In genomic region chr2:32846101-32846804, GRCm38 (mm10) we compare ENCODE assay signal across 8 mouse cellular contexts. TPM values are rescaled to one million over a fixed set of nuclear protein-coding genes. Genes with fewer than 3 reads are reported as not detected.
DNase-seq lines count a peak whose midpoint lies in the region; ATAC-seq and TF ChIP-seq lines count a peak whose summit lies in the region.

No protein-coding gene starts in this region.

- peaks cover 3% of the 10 kb centered on the region for H3K27me3 ChIP-seq in CH12.LX (replicated peaks)
- peaks cover 8% of the 10 kb centered on the region; the same call in 1 of the 2 replicates for H3K27me3 ChIP-seq in heart, embryonic 12.5 days (replicated peaks)
- H3K27me3 ChIP-seq in kidney, embryonic 15.5 days: peaks cover 5% of the 10 kb centered on the region
- peaks cover 11% of the 10 kb centered on the region; the same call in 1 of the 2 replicates for H3K27me3 ChIP-seq in liver, embryonic 12.5 days (replicated peaks)
- H3K27me3 ChIP-seq in myocyte (ENCODE audit: control insufficient read depth, insufficient read depth, insufficient read length): no peaks in the 10 kb centered on the region
- no peaks in the 10 kb centered on the region for H3K27me3 ChIP-seq in stomach, postnatal 0 days (ENCODE audit: control insufficient read depth, insufficient read depth, low read length)

- DNase-seq in CH12.LX (ENCODE audit: extremely low read depth): no peak
- peak; percentile 67 for DNase-seq in stomach, postnatal 0 days (ENCODE audit: low spot score)

- H3K4me2 ChIP-seq in CH12.LX (ENCODE audit: insufficient read depth, low read depth, poor library complexity, severe bottlenecking) (peak overlapping the region; percentile 98), myocyte (ENCODE audit: low read depth) (peak overlapping the region; percentile 85)
- H3K4me2 ChIP-seq in heart, embryonic 12.5 days: peak overlapping the region; percentile 93
- H3K4me2 ChIP-seq in kidney, embryonic 15.5 days: peak overlapping the region; percentile 93
- peak overlapping the region; percentile 98 for H3K4me2 ChIP-seq in liver, embryonic 12.5 days
- H3K4me2 ChIP-seq in stomach, postnatal 0 days (replicated peaks; ENCODE audit: low read depth): peak overlapping the region; percentile 88

- in situ Hi-C loops in CH12.LX (cut with MboI; ENCODE audit: low pct_ligation_motif_present, low pct_unique_long_range_greater_than_20kb, low sequenced_read_pairs): no loop called here

- H3K79me2 ChIP-seq in CH12.LX (replicated peaks; ENCODE audit: control insufficient read depth, extremely low read depth, insufficient read depth, poor library complexity, severe bottlenecking): no peaks in the 10 kb centered on the region
- H3K79me2 ChIP-seq in myocyte (ENCODE audit: control insufficient read depth, insufficient read depth): peaks cover 34% of the 10 kb centered on the region

- ATAC-seq in erythroblast, adult 5-6 weeks (replicated peaks; ENCODE audit: low FRiP score, poor library complexity, severe bottlenecking): peak; percentile 58
- ATAC-seq in heart, embryonic 12.5 days (ENCODE audit: insufficient number of reproducible peaks, low FRiP score): peak; percentile 62
- ATAC-seq in kidney, embryonic 15.5 days (replicated peaks; ENCODE audit: low FRiP score): peak; percentile 38; the same call in 1 of the 2 replicates
- ATAC-seq in liver, embryonic 12.5 days: no peak
- ATAC-seq in stomach, postnatal 0 days (ENCODE audit: low FRiP score, low TSS enrichment): peak; percentile 67

- no peak for TF ChIP-seq EP300 in CH12.LX (IDR thresholded peaks at IDR 0.05; ENCODE audit: low read length)
- no peak for TF ChIP-seq EP300 in stomach, postnatal 0 days (optimal IDR thresholded peaks at IDR 0.05)

- no peaks in the 10 kb centered on the region for H3K9me3 ChIP-seq in CH12.LX (replicated peaks; ENCODE audit: low read length)
- H3K9me3 ChIP-seq in heart, embryonic 12.5 days (replicated peaks): no peaks in the 10 kb centered on the region
- no peaks in the 10 kb centered on the region for H3K9me3 ChIP-seq in kidney, embryonic 15.5 days (replicated peaks)
- H3K9me3 ChIP-seq in liver, embryonic 12.5 days (replicated peaks): no peaks in the 10 kb centered on the region
- H3K9me3 ChIP-seq in stomach, postnatal 0 days (ENCODE audit: control insufficient read depth, low read length): no peaks in the 10 kb centered on the region

- H3K4me3 ChIP-seq in CH12.LX (replicated peaks in 1 of 3; ENCODE audit: low read depth in 2 of 3, low read length in 2 of 3, poor library complexity in 1 of 3) (peak overlapping the region; percentile 70 to 95 (median 74)), myocyte (peak overlapping the region; percentile 90)
- peak overlapping the region; percentile 70 for H3K4me3 ChIP-seq in bone marrow macrophage, adult 2 months (ENCODE audit: insufficient read depth, low read length)
- peak overlapping the region; percentile 86 for H3K4me3 ChIP-seq in heart, embryonic 12.5 days
- H3K4me3 ChIP-seq in kidney, embryonic 15.5 days (replicated peaks): peak overlapping the region; percentile 80
- H3K4me3 ChIP-seq in liver, embryonic 12.5 days: peak overlapping the region; percentile 75
- peak overlapping the region; percentile 73 for H3K4me3 ChIP-seq in stomach, postnatal 0 days (ENCODE audit: low read depth, low read length)

- dilution Hi-C loops in CH12.LX (cut with MboI; ENCODE audit: extremely low pct_ligation_motif_present, extremely low pct_unique_long_range_greater_than_20kb, low sequenced_read_pairs): no loop called here

- WGBS in heart, embryonic 12.5 days: under 1% methylated on average over 33 of the region's 33 CpGs
- under 1% methylated on average over 33 of the region's 33 CpGs for WGBS in kidney, embryonic 15.5 days
- under 1% methylated on average over 33 of the region's 33 CpGs for WGBS in liver, embryonic 12.5 days (ENCODE audit: insufficient replicate concordance)
- WGBS in stomach, postnatal 0 days: 2% methylated on average over 32 of the region's 33 CpGs

- H3K36me3 ChIP-seq in CH12.LX (replicated peaks in 1 of 2; ENCODE audit: control insufficient read depth in 1 of 2, insufficient read depth in 1 of 2, low read length in 1 of 2): peaks cover 0 to 6% of the 10 kb centered on the region in 2 experiments
- H3K36me3 ChIP-seq in heart, embryonic 12.5 days: 0 out of 2 replicates have a peak, but pooled peaks cover 3% of the 10 kb centered on the region
- H3K36me3 ChIP-seq in kidney, embryonic 15.5 days: no peaks in the 10 kb centered on the region
- H3K36me3 ChIP-seq in liver, embryonic 12.5 days: no peaks in the 10 kb centered on the region
- no peaks in the 10 kb centered on the region for H3K36me3 ChIP-seq in myocyte (ENCODE audit: control insufficient read depth, insufficient read depth)
- no peaks in the 10 kb centered on the region for H3K36me3 ChIP-seq in stomach, postnatal 0 days (ENCODE audit: control insufficient read depth, insufficient read depth, low read length)

- H3ac ChIP-seq in myocyte (ENCODE audit: control insufficient read depth, insufficient read length): peak overlapping the region; percentile 29

- TF ChIP-seq POLR2A in CH12.LX (IDR thresholded peaks at IDR 0.05; ENCODE audit: low read depth, low read length) (no peak), myocyte (IDR thresholded peaks at IDR 0.05; ENCODE audit: insufficient read length, low read depth) (peak; percentile 36)
- no peak for TF ChIP-seq POLR2A in bone marrow macrophage, adult 2 months (IDR thresholded peaks at IDR 0.05; ENCODE audit: borderline replicate concordance, low read depth, low read length)

- no peak for TF ChIP-seq RAD21 in CH12.LX (IDR thresholded peaks at IDR 0.05; ENCODE audit: low read depth, low read length)

- H3K4me1 ChIP-seq in CH12.LX (ENCODE audit: control insufficient read depth in 1 of 2, insufficient read depth in 2 of 2): peaks cover 0 to 20% of the 10 kb centered on the region in 2 experiments; a peak in 2 of 4 replicates
- H3K4me1 ChIP-seq in bone marrow macrophage, adult 2 months (ENCODE audit: control insufficient read depth, insufficient read depth, low read length): peaks cover 4% of the 10 kb centered on the region
- peaks cover 16% of the 10 kb centered on the region for H3K4me1 ChIP-seq in heart, embryonic 12.5 days (replicated peaks)
- peaks cover 10% of the 10 kb centered on the region; the same call in 1 of the 2 replicates for H3K4me1 ChIP-seq in kidney, embryonic 15.5 days
- H3K4me1 ChIP-seq in liver, embryonic 12.5 days: peaks cover 26% of the 10 kb centered on the region
- no peaks in the 10 kb centered on the region for H3K4me1 ChIP-seq in stomach, postnatal 0 days (replicated peaks; ENCODE audit: control insufficient read depth, insufficient read depth)

- TF ChIP-seq CTCF in CH12.LX (conservative IDR thresholded peaks at IDR 0.05 in 1 of 2, IDR thresholded peaks at IDR 0.05 in 1 of 2; ENCODE audit: low read depth in 2 of 2, low read length in 2 of 2): no peak
- TF ChIP-seq CTCF in bone marrow macrophage, adult 2 months (IDR thresholded peaks at IDR 0.05; ENCODE audit: low read depth, low read length): no peak
- TF ChIP-seq CTCF in stomach, postnatal 0 days (IDR thresholded peaks at IDR 0.05; ENCODE audit: low read depth): 0 out of 2 replicates have a peak, but pooled peaks have one; percentile 16

- H3K9ac ChIP-seq in CH12.LX (ENCODE audit: insufficient read depth, low read depth): peak overlapping the region; percentile 48
- H3K9ac ChIP-seq in heart, embryonic 12.5 days: peak overlapping the region; percentile 86
- H3K9ac ChIP-seq in kidney, embryonic 15.5 days: peak overlapping the region; percentile 62
- H3K9ac ChIP-seq in liver, embryonic 12.5 days: peak overlapping the region; percentile 75
- H3K9ac ChIP-seq in stomach, postnatal 0 days (ENCODE audit: low read length): peak overlapping the region; percentile 73

- no peak overlapping the region for H3K27ac ChIP-seq in CH12.LX (ENCODE audit: insufficient read depth, low read depth)
- peak overlapping the region; percentile 33 for H3K27ac ChIP-seq in bone marrow macrophage, adult 2 months (ENCODE audit: insufficient read depth, low read depth, low read length)
- H3K27ac ChIP-seq in heart, embryonic 12.5 days (ENCODE audit: poor library complexity, severe bottlenecking): peak overlapping the region; percentile 88
- H3K27ac ChIP-seq in kidney, embryonic 15.5 days: peak overlapping the region; percentile 83
- no peak overlapping the region for H3K27ac ChIP-seq in liver, embryonic 12.5 days
- peak overlapping the region; percentile 80 for H3K27ac ChIP-seq in stomach, postnatal 0 days (replicated peaks)

TF ChIP-seq in CH12.LX, 34 proteins besides CTCF, POLR2A, EP300 and RAD21 (continues in another document):
- no peak for TF ChIP-seq PAX5 (IDR thresholded peaks at IDR 0.05; ENCODE audit: low read length)

TF ChIP-seq in myocyte, 11 proteins besides CTCF, POLR2A, EP300 and RAD21 (continues in another document):
- no peak for TF ChIP-seq MAX (IDR thresholded peaks at IDR 0.05; ENCODE audit: low read depth)

RNA-seq across cellular contexts. Expression of gene Stxbp1, which starts 0.8 kb away (rescaled TPM):
- total RNA-seq in CH12.LX (2012; rRNA removed) (1.4 and 2.5 TPM in 2 replicates), CH12.LX (2014; rRNA removed) (1.5 and 1.6 TPM in 2 replicates)
- polyA plus RNA-seq in CH12.LX (2012; ENCODE audit: insufficient read length, low read depth) (8.3 and 10.4 TPM in 2 replicates), myocyte (2012; fragmentation: generic; extraction: Trizol) (32.2 TPM)
- 17.1 and 17.7 TPM in 2 replicates for polyA plus RNA-seq in bone marrow macrophage, adult 2 months (2012; ENCODE audit: insufficient read depth, insufficient read length, missing spikeins)
- 0.96 and 1.3 TPM in 2 replicates for total RNA-seq in erythroblast, adult 5-6 weeks (2015; ENCODE audit: low replicate concordance)
- 0.34 and 0.56 TPM in 2 replicates for total RNA-seq in erythroblast, adult 5-6 weeks (2017; ENCODE audit: low replicate concordance)
- 30.8 and 31.1 TPM in 2 replicates for polyA plus RNA-seq in heart, embryonic 12.5 days (2016; fragmentation: Nextera tagmentation; extraction: Ambion mirVana)
- polyA plus RNA-seq in kidney, embryonic 15.5 days (2015; fragmentation: Nextera tagmentation; extraction: Ambion mirVana): 16.5 and 19.3 TPM in 2 replicates
- 5.8 and 5.9 TPM in 2 replicates for polyA plus RNA-seq in liver, embryonic 12.5 days (2016; fragmentation: Nextera tagmentation; extraction: Ambion mirVana)
- polyA plus RNA-seq in stomach, postnatal 0 days (2015; fragmentation: Nextera tagmentation; extraction: Ambion mirVana): 9.3 and 9.5 TPM in 2 replicates

RNA-seq across cellular contexts. Expression of gene Fam129b, which starts 29.7 kb away (rescaled TPM):
- total RNA-seq in CH12.LX (2012; rRNA removed): 0.55 and 0.80 TPM in 2 replicates
- total RNA-seq in CH12.LX (2014; rRNA removed): 0.19 and 0.26 TPM in 2 replicates
- 0.49 and 0.50 TPM in 2 replicates for polyA plus RNA-seq in CH12.LX (2012; ENCODE audit: insufficient read length, low read depth)
- 78.3 and 90.1 TPM in 2 replicates for polyA plus RNA-seq in bone marrow macrophage, adult 2 months (2012; ENCODE audit: insufficient read depth, insufficient read length, missing spikeins)
- 3.1 and 5.8 TPM in 2 replicates for total RNA-seq in erythroblast, adult 5-6 weeks (2015; ENCODE audit: low replicate concordance)
- 2.6 and 5.6 TPM in 2 replicates for total RNA-seq in erythroblast, adult 5-6 weeks (2017; ENCODE audit: low replicate concordance)
- polyA plus RNA-seq in heart, embryonic 12.5 days (2016; fragmentation: Nextera tagmentation; extraction: Ambion mirVana): 62.0 and 64.4 TPM in 2 replicates
- polyA plus RNA-seq in kidney, embryonic 15.5 days (2015; fragmentation: Nextera tagmentation; extraction: Ambion mirVana): 44.5 and 47.7 TPM in 2 replicates
- 11.9 and 12.4 TPM in 2 replicates for polyA plus RNA-seq in liver, embryonic 12.5 days (2016; fragmentation: Nextera tagmentation; extraction: Ambion mirVana)
- 204 TPM for polyA plus RNA-seq in myocyte (2012; fragmentation: generic; extraction: Trizol)
- 90.7 and 101 TPM in 2 replicates for polyA plus RNA-seq in stomach, postnatal 0 days (2015; fragmentation: Nextera tagmentation; extraction: Ambion mirVana)

Comparison
In these comparisons a context has a peak if more than half of its experiments do, and no peak if none do; other contexts are left out.
1. H3K27ac ChIP-seq: peak in bone marrow macrophage, adult 2 months (single experiment), heart, embryonic 12.5 days (single experiment), kidney, embryonic 15.5 days (single experiment) and stomach, postnatal 0 days (single experiment); none in CH12.LX (single experiment) and liver, embryonic 12.5 days (single experiment).
2. Peak in every context shown above with its lines, with median percentiles within 50 percentile points of each other: H3K4me2 ChIP-seq, H3K4me3 ChIP-seq and H3K9ac ChIP-seq.